Mouse (Mus musculus) kidney, postnatal 0 days (tissue): Measurements from ENCODE around the gene Leprot. TPM values are rescaled to one million over a fixed set of nuclear protein-coding genes. Genes with fewer than 3 reads are reported as not detected.

ENCODE experiments used
- ATAC-seq: fragments of 200-750 bp; cut with Nextera tagmentation; replicated peaks from 2 replicates; pipeline ENCODE4 v1.8.0; 2017; ENCODE audit warnings: low read depth, moderate number of reproducible peaks, moderate TSS enrichment, moderate library complexity; ENCODE audit not compliant: low FRiP score
- DNase-seq: peaks from one replicate; pipeline ENCODE4 v3.0.0-alpha.2; 2016; ENCODE audit warnings: low spot score
- H3K27ac ChIP-seq: fragments of 300-500 bp; sonication (generic); 2 replicates; pipeline ENCODE4 v1.5.1; 2014; ENCODE audit warnings: mild to moderate bottlenecking
- H3K27me3 ChIP-seq: fragments of 300-500 bp; sonication (generic); 2 replicates; pipeline ENCODE4 v1.6.1; 2014; ENCODE audit warnings: low read length, mixed read lengths; ENCODE audit not compliant: insufficient read depth
- H3K36me3 ChIP-seq: fragments of 300-500 bp; sonication (generic); 2 replicates; pipeline ENCODE4 v1.6.1; 2014; ENCODE audit warnings: low read length, mixed read lengths; ENCODE audit not compliant: insufficient read depth
- H3K4me1 ChIP-seq: fragments of 300-500 bp; sonication (generic); replicated peaks from 2 replicates; pipeline ENCODE4 v1.6.1; 2014; ENCODE audit warnings: antibody characterized with exemption, low read length, mixed read lengths; ENCODE audit not compliant: insufficient read depth
- H3K4me2 ChIP-seq: fragments of 300-500 bp; sonication (generic); 2 replicates; pipeline ENCODE4 v1.6.1; 2014; ENCODE audit warnings: mild to moderate bottlenecking, low read length, moderate library complexity, mixed read lengths
- H3K4me3 ChIP-seq: fragments of 300-500 bp; sonication (generic); replicated peaks from 2 replicates; pipeline ENCODE4 v1.5.1; 2014; ENCODE audit warnings: low read depth, low read length
- H3K9ac ChIP-seq: fragments of 300-500 bp; sonication (generic); 2 replicates; pipeline ENCODE4 v1.6.1; 2014; ENCODE audit warnings: low read depth, low read length
- H3K9me3 ChIP-seq: fragments of 300-500 bp; sonication (generic); replicated peaks from 2 replicates; pipeline ENCODE4 v1.6.1; 2016; ENCODE audit warnings: low read length, inconsistent platforms, mixed read lengths
- CTCF ChIP-seq: IDR thresholded peaks from 2 replicates; pipeline ENCODE4 v1.5.1; 2016; ENCODE audit warnings: antibody characterized with exemption, low read depth, mild to moderate bottlenecking, moderate library complexity
- WGBS: fragments of 180-500 bp; shearing (Covaris S2); extraction: QIAGEN DNeasy Blood & Tissue Kit; methylation state at CpG from one replicate; pipeline ENCODE4 v1.1.7; 2014; 5-methylcytosine and 5-hydroxymethylcytosine counted together
- polyA plus RNA-seq: library from polyadenylated mRNA; unstranded; fragments of >200 nt; fragmentation: Nextera tagmentation; extraction: Ambion mirVana; gene quantifications from 2 replicates; pipeline ENCODE4 v1.2.1, GENCODE M21; 2015

The Leprot gene
- polyA plus RNA-seq, 1 experiment from 2014 or later, result 113 TPM

DNA sequence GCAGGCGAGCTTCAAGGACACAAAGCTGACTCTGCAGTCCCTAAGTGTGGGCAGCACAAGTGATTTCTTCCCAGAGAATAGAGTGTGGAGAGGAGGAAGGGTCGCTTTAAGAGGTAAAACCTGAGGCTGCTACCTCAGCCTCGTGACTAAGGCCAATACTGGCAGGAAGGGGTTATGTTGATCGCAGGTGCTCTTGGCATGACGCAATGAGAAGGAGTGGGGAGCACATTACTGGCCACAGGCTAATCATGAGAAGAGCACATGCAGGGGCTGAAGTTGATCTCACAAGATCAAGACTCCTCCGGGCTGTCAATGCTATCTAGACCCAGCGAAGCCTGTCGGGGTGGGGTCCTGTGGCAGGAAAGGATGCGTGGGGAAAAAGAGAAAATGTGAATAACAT lies 57.8 kb downstream of the Leprot start:
- Histone ChIP-seq H3K36me3 (no peaks in the 10 kb centered on the region), H3K4me2 (no peak overlapping the region), H3K27me3 (no peaks in the 10 kb centered on the region), H3K4me3 (no peak overlapping the region), H3K27ac (no peak overlapping the region), H3K9me3 (no peaks in the 10 kb centered on the region), H3K4me1 (no peaks in the 10 kb centered on the region), H3K9ac (no peak overlapping the region)
- ATAC-seq (no peak), DNase-seq (no peak)
- WGBS, result 75% methylated on average over 9 of the region's 9 CpGs
- no peak for TF ChIP-seq CTCF

DNA sequence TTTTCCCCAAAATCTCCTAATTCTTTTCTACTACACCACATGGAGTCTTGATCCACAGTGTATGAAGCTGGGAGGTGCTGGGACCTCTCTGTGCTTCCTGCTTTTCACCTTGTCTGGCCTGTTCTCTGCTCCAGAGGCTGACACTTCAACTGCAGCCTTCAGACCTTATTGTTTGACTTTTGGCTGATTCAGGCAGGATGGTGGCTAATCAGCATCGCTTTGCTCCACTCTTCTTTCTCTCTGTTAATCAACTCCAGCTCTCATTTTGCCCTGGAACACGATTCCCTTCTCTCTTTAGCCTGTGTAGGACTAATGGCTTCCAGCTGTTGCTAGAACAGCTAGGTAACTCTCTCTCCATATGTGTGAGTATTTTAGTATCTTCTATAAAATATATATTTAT lies 59.7 kb downstream of the Leprot start:
- ATAC-seq, result no peak
- H3K9ac ChIP-seq, result no peak overlapping the region
- H3K9me3 ChIP-seq, result no peaks in the 10 kb centered on the region
- H3K4me2 ChIP-seq, result no peak overlapping the region
- DNase-seq, result no peak
- H3K27me3 ChIP-seq, result no peaks in the 10 kb centered on the region
- no peak for TF ChIP-seq CTCF
- no peak overlapping the region for H3K4me3 ChIP-seq
- no peak overlapping the region for H3K27ac ChIP-seq
- H3K4me1 ChIP-seq, result no peaks in the 10 kb centered on the region
- H3K36me3 ChIP-seq, result no peaks in the 10 kb centered on the region
- 33% methylated on average over 2 of the region's 2 CpGs for WGBS

DNA sequence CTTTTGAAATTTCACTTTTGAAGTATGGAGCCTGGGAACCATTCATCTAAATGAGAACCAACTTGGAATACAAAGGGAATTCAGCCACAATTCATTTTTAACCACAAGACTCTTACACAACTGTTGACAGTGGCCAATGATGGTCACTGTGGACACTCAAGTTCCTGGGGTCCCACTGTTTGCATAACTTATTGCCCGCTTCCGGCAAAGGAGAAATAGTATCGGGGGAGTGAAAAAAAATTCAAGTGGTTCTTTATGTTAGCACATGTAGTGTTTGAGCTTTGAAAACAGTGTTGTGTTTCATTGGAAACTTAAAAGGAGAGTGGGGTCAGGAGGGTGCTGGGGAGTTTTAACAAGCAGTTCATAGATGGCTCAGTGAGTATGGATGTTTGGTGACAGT lies 60.4 kb downstream of the Leprot start:
- TF ChIP-seq CTCF, result no peak
- DNase-seq (no peak), ATAC-seq (no peak)
- Histone ChIP-seq H3K9me3 (no peaks in the 10 kb centered on the region), H3K36me3 (no peaks in the 10 kb centered on the region), H3K9ac (no peak overlapping the region), H3K4me3 (no peak overlapping the region), H3K4me1 (no peaks in the 10 kb centered on the region), H3K27me3 (no peaks in the 10 kb centered on the region), H3K4me2 (no peak overlapping the region), H3K27ac (no peak overlapping the region)
- WGBS, result 42% methylated on average over 3 of the region's 3 CpGs

Other genes with a start within 250 kb of the Leprot start
- gene Ak4, start 228.4 kb upstream of the Leprot start, polyA plus RNA-seq, result 17.1 and 20.8 TPM in 2 replicates
- 2.8 and 3.3 TPM in 2 replicates for gene Dnajc6, start 151.1 kb upstream of the Leprot start, polyA plus RNA-seq
- 7.2 and 7.6 TPM in 2 replicates for gene Lepr, start 69.7 kb downstream of the Leprot start, polyA plus RNA-seq
- not detected in 2 replicates for gene B020004J07Rik, start 196.3 kb downstream of the Leprot start, polyA plus RNA-seq
- gene C130073F10Rik, start 246.1 kb downstream of the Leprot start, polyA plus RNA-seq, result not detected in 2 replicates